Mouse (Mus musculus) small intestine, adult 2 months (tissue): Measurements from ENCODE around the gene Haghl.
A peak's percentile ranks its signal among the peaks of the same experiment; 100 is the strongest.

ENCODE experiments used
- CTCF ChIP-seq: fragments of 200-500 bp; IDR thresholded peaks from 2 replicates; pipeline ENCODE4 v1.5.1; 2012; ENCODE audit warnings: low read depth, mild to moderate bottlenecking, control low read depth, inconsistent platforms, low read length, moderate library complexity, mixed read lengths; ENCODE audit not compliant: insufficient replicate concordance, insufficient read length; ENCODE audit errors: extremely low read depth
- POLR2A ChIP-seq: fragments of 200-500 bp; IDR thresholded peaks from 2 replicates; pipeline ENCODE4 v1.6.1; 2012; ENCODE audit warnings: low read depth, mild to moderate bottlenecking, control low read depth, inconsistent platforms, low read length, moderate library complexity

DNA sequence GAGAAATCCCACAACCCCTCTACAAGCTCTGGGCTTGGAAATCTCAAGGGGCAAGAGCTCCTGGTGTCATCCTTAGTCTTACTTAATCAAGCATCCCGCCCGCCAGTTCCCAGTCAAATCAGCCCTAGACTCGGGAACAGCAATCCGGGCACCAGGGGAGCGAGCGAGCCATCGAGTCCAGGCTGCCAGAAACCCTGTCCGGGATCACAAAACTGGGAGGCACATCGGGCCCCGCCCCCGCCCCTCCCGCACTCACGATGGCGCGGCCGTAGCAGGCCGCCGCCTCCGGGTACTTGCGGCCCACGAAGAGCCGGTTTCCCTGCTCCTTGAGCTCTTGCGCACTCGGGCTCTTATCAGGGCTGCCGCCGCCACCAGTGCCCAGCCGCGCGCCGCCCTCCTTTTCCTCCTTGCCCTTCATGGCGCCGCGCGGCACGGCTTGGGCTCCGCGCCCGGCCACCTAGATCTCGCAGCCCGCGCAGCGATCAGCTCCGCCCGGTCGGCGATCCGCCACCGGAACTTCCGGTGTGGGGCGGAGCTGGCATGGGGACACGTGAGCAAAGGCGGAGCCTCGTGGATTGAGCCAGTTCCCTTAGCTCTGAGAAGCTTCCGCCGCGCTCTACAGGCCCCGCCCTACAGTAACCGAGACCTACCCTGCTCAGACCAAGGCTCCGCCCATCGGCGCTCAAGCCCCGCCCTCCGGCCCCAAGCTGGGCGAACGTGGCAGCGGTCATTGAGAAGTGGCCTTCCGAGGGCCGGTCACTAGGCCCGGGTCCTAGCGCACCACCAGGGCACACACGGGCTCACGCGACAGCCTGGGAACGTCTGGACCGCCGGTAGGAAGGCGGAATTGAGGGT lies 47.2 kb upstream of the Haghl start:
- TF ChIP-seq CTCF (no peak), POLR2A (peak; percentile 63)
